Mouse (Mus musculus) heart, adult 18-20 months (tissue): ENCODE data around the gene Exoc4. TPM values are rescaled to one million over a fixed set of nuclear protein-coding genes. Genes with fewer than 3 reads are reported as not detected.

Experiments
- DNase-seq, 2 experiments: peaks; one replicate each; pipeline ENCODE4 v3.0.0; 2021 to 2022; ENCODE audit warnings: mixed read lengths in 1 of 2
- total RNA-seq, 2 experiments: library from RNA; stranded (reverse); gene quantifications; 2 replicates each; pipeline ENCODE4 v1.2.3; 2021

Exoc4 gene
- total RNA-seq, 2 experiments from 2014 or later: 36.7 to 37.1 TPM

- peak in 1 of 2 experiments; percentile 4 for DNase-seq
These were observed 698.1 kb downstream of the Exoc4 start for GRCm38 (mm10) chr6:33946911-33947489.

GRCm38 (mm10) chr6:33950113-33950512 is 701.2 kb downstream of the Exoc4 start:
- no peak for DNase-seq

- no peak for DNase-seq
These were observed 706.6 kb downstream of the Exoc4 start for GRCm38 (mm10) chr6:33955469-33955868.

- no peak for DNase-seq
These were observed 709.4 kb downstream of the Exoc4 start for GRCm38 (mm10) chr6:33958281-33958680.

GRCm38 (mm10) chr6:33960766-33961165 is 711.9 kb downstream of the Exoc4 start:
- no peak for DNase-seq

- no peak for DNase-seq
These were observed 714.2 kb downstream of the Exoc4 start for GRCm38 (mm10) chr6:33963092-33963491.

GRCm38 (mm10) chr6:33965571-33965970 is 716.7 kb downstream of the Exoc4 start:
- peak in 1 of 2 experiments; percentile 5 for DNase-seq

- no peak for DNase-seq
These were observed 719.9 kb downstream of the Exoc4 start for GRCm38 (mm10) chr6:33968746-33969145.

GRCm38 (mm10) chr6:33972801-33973200 is 723.9 kb downstream of the Exoc4 start:
- no peak for DNase-seq

- DNase-seq: no peak
These were observed 727.7 kb downstream of the Exoc4 start for GRCm38 (mm10) chr6:33976576-33976975.

- DNase-seq: no peak
These were observed 728.6 kb downstream of the Exoc4 start for GRCm38 (mm10) chr6:33977448-33977847.

GRCm38 (mm10) chr6:33977880-33978279 is 729.0 kb downstream of the Exoc4 start:
- no peak for DNase-seq

GRCm38 (mm10) chr6:33982709-33983108 is 733.8 kb downstream of the Exoc4 start:
- no peak for DNase-seq

GRCm38 (mm10) chr6:33987132-33987531 is 738.2 kb downstream of the Exoc4 start:
- no peak for DNase-seq

- DNase-seq: no peak
These were observed 743.5 kb downstream of the Exoc4 start for GRCm38 (mm10) chr6:33992213-33993034.

GRCm38 (mm10) chr6:33993842-33994241 is 745.0 kb downstream of the Exoc4 start:
- DNase-seq: no peak

- no peak for DNase-seq
These were observed 749.7 kb downstream of the Exoc4 start for GRCm38 (mm10) chr6:33998590-33998989.

GRCm38 (mm10) chr6:33999530-33999929 is 750.6 kb downstream of the Exoc4 start:
- no peak for DNase-seq

- no peak for DNase-seq
These were observed 751.8 kb downstream of the Exoc4 start for GRCm38 (mm10) chr6:34000644-34001043.

- DNase-seq: no peak
These were observed 754.1 kb downstream of the Exoc4 start for GRCm38 (mm10) chr6:34003033-34003432.

GRCm38 (mm10) chr6:34013469-34013868 is 764.6 kb downstream of the Exoc4 start:
- DNase-seq: no peak
